ENCODE assay signal across 8 mouse cellular contexts in genomic region chr3:145989576-145990081, GRCm38 (mm10). TPM values are rescaled to one million over a fixed set of nuclear protein-coding genes. Genes with fewer than 3 reads are reported as not detected.
DNase-seq lines count a peak whose midpoint lies in the region; ATAC-seq and TF ChIP-seq lines count a peak whose summit lies in the region.

No protein-coding gene starts in this region.

- peak overlapping the region; percentile 77 for H3K4me3 ChIP-seq in liver, adult 2 months (ENCODE audit: insufficient read depth, low read depth, low read length)
- peak overlapping the region; percentile 68 for H3K4me3 ChIP-seq in intestine, embryonic 16.5 days (ENCODE audit: low read length)
- H3K4me3 ChIP-seq in olfactory bulb, adult 2 months (ENCODE audit: insufficient read depth, low read depth, low read length), result peak overlapping the region; percentile 37

- intact Hi-C loops in left cerebral cortex, postnatal 4 days (cut with DNase I), result no loop called here

- peaks cover 21% of the 10 kb centered on the region for H3K4me1 ChIP-seq in liver, adult 2 months (ENCODE audit: control insufficient read depth, insufficient read depth, low read length)
- peaks cover 12% of the 10 kb centered on the region; the same call in 1 of the 2 replicates for H3K4me1 ChIP-seq in intestine, embryonic 16.5 days (ENCODE audit: control insufficient read depth, insufficient read depth, low read length)
- H3K4me1 ChIP-seq in olfactory bulb, adult 2 months (ENCODE audit: control insufficient read depth, insufficient read depth, low read length), result peaks cover 15% of the 10 kb centered on the region; the same call in 1 of the 2 replicates

- no peaks in the 10 kb centered on the region for H3K36me3 ChIP-seq in liver, adult 2 months (ENCODE audit: control insufficient read depth, insufficient read depth, low read length)
- H3K36me3 ChIP-seq in intestine, embryonic 16.5 days (ENCODE audit: control insufficient read depth, insufficient read depth, low read length), result no peaks in the 10 kb centered on the region

- TF ChIP-seq POLR2A in liver, adult 2 months (IDR thresholded peaks at IDR 0.05; ENCODE audit: extremely low read depth, insufficient read depth, low read length), result no peak
- TF ChIP-seq POLR2A in olfactory bulb, adult 2 months (IDR thresholded peaks at IDR 0.05; ENCODE audit: insufficient read depth, low read depth, low read length), result no peak

- no peak for TF ChIP-seq CTCF in liver, adult 2 months (IDR thresholded peaks at IDR 0.05; ENCODE audit: low read depth, low read length)
- TF ChIP-seq CTCF in olfactory bulb, adult 2 months (IDR thresholded peaks at IDR 0.05; ENCODE audit: insufficient read depth, low read depth, low read length), result no peak

- DNase-seq in liver, adult 2 months (ENCODE audit: extremely low read depth, low read depth, low spot score), result peak; percentile 38
- no peak for DNase-seq in liver
- DNase-seq in embryo, embryonic 9.5 days (ENCODE audit: extremely low spot score), result peak; percentile 28
- no peak for DNase-seq in testis, postnatal 14 days (ENCODE audit: low spot score)
- DNase-seq in left cerebral cortex, adult 18-20 months (ENCODE audit: low spot score in 2 of 2), result no peak
- DNase-seq in left cerebral cortex, postnatal 4 days, result no peak

- no peak for ATAC-seq in intestine, embryonic 16.5 days

- peak overlapping the region; percentile 87 for H3K9ac ChIP-seq in liver, adult 2 months (ENCODE audit: low read depth, low read length)
- peak overlapping the region; percentile 82 for H3K9ac ChIP-seq in intestine, embryonic 16.5 days (ENCODE audit: low read depth, low read length)

- 25% methylated on average over 11 of the region's 11 CpGs for WGBS in liver, adult 2 months
- 7% methylated on average over 11 of the region's 11 CpGs for WGBS in intestine, embryonic 16.5 days
- 24% methylated on average over 11 of the region's 11 CpGs for WGBS in olfactory bulb, adult 2 months

- H3K9me3 ChIP-seq in intestine, embryonic 16.5 days (ENCODE audit: control insufficient read depth, low read length), result no peaks in the 10 kb centered on the region

- H3K27ac ChIP-seq in liver, adult 2 months (replicated peaks; ENCODE audit: insufficient read depth, low read depth, low read length), result no peak overlapping the region
- H3K27ac ChIP-seq in intestine, embryonic 16.5 days (ENCODE audit: low read length), result peak overlapping the region; percentile 26; the same call in 1 of the 2 replicates
- no peak overlapping the region for H3K27ac ChIP-seq in olfactory bulb, adult 2 months (ENCODE audit: insufficient read depth, low read depth, low read length)

- H3K4me2 ChIP-seq in intestine, embryonic 16.5 days (ENCODE audit: low read depth, low read length), result peak overlapping the region; percentile 75

- H3K79me2 ChIP-seq in liver, adult 2 months (ENCODE audit: control insufficient read depth, insufficient read depth, low read length), result peaks cover 4% of the 10 kb centered on the region; the same call in 1 of the 2 replicates

- no peaks in the 10 kb centered on the region for H3K27me3 ChIP-seq in liver, adult 2 months (ENCODE audit: control insufficient read depth, insufficient read depth, low read length)
- H3K27me3 ChIP-seq in intestine, embryonic 16.5 days (replicated peaks; ENCODE audit: control insufficient read depth, insufficient read depth, low read length), result no peaks in the 10 kb centered on the region

RNA-seq across cellular contexts. Expression of gene Syde2, which starts 2.0 kb away (rescaled TPM):
- total RNA-seq in liver, adult 2 months (2014; rRNA removed), result 5.4 and 7.9 TPM in 2 replicates
- polyA plus RNA-seq in liver, adult 2 months (2012; rRNA removed), result 1.3 and 1.7 TPM in 2 replicates
- 1.2 and 1.4 TPM in 2 replicates for polyA plus RNA-seq in intestine, embryonic 16.5 days (2015; fragmentation: Nextera tagmentation; extraction: Ambion mirVana)
- polyA plus RNA-seq in olfactory bulb, adult 2 months (2012; ENCODE audit: insufficient read depth, insufficient read length, low replicate concordance, missing spikeins), result not detected in 2 replicates
- 1 to 10 TPM; 2.6 TPM for total RNA-seq in left cerebral cortex, adult 18-20 months (2021)
- total RNA-seq in left cerebral cortex, postnatal 4 days (2021), result 1 to 10 TPM; 4.4 to 5.3 TPM

RNA-seq across cellular contexts. Expression of gene 2410004B18Rik, which starts 51.8 kb away (rescaled TPM):
- 6.7 and 8.2 TPM in 2 replicates for total RNA-seq in liver, adult 2 months (2014; rRNA removed)
- polyA plus RNA-seq in liver, adult 2 months (2012; rRNA removed), result 3.6 and 3.7 TPM in 2 replicates
- polyA plus RNA-seq in intestine, embryonic 16.5 days (2015; fragmentation: Nextera tagmentation; extraction: Ambion mirVana), result 38.5 and 42.0 TPM in 2 replicates
- not detected in 2 replicates for polyA plus RNA-seq in olfactory bulb, adult 2 months (2012; ENCODE audit: insufficient read depth, insufficient read length, low replicate concordance, missing spikeins)
- 10 to 100 TPM; 38.6 to 38.9 TPM for total RNA-seq in left cerebral cortex, adult 18-20 months (2021)
- 10 to 100 TPM; 51.5 to 56.8 TPM for total RNA-seq in left cerebral cortex, postnatal 4 days (2021)

Comparison
In these comparisons a context has a peak if more than half of its experiments do, and no peak if none do; other contexts are left out.
1. DNase-seq: peak in liver, adult 2 months (single experiment) and embryo, embryonic 9.5 days (single experiment); none in liver (single experiment), testis, postnatal 14 days (single experiment), left cerebral cortex, adult 18-20 months (0 of 2) and left cerebral cortex, postnatal 4 days (single experiment).
2. Peak in every context shown above with its lines, with median percentiles within 50 percentile points of each other: H3K4me3 ChIP-seq.